Mouse (Mus musculus) embryonic facial prominence, embryonic 10.5 days (tissue): Measurements from ENCODE around the gene Fxyd3. TPM values are rescaled to one million over a fixed set of nuclear protein-coding genes. Genes with fewer than 3 reads are reported as not detected.

Experiments used
- DNase-seq: peaks from one replicate; pipeline ENCODE4 v3.0.0-alpha.2; 2017; ENCODE audit warnings: low spot score
- H3K27ac ChIP-seq: fragments of 300-500 bp; sonication (generic); replicated peaks from 2 replicates; pipeline ENCODE4 v1.5.1; 2016; ENCODE audit warnings: mild to moderate bottlenecking
- H3K27me3 ChIP-seq: fragments of 300-500 bp; sonication (generic); replicated peaks from 2 replicates; pipeline ENCODE4 v1.6.1; 2016; ENCODE audit warnings: low read depth, mild to moderate bottlenecking; ENCODE audit not compliant: poor library complexity, severe bottlenecking
- H3K36me3 ChIP-seq: fragments of 300-500 bp; sonication (generic); replicated peaks from 2 replicates; pipeline ENCODE4 v1.6.1; 2016; ENCODE audit warnings: mild to moderate bottlenecking, moderate library complexity
- H3K4me1 ChIP-seq: fragments of 300-500 bp; sonication (generic); 2 replicates; pipeline ENCODE4 v1.6.1; 2016
- H3K4me3 ChIP-seq: fragments of 300-500 bp; sonication (generic); 2 replicates; pipeline ENCODE4 v1.5.1; 2016; ENCODE audit warnings: mild to moderate bottlenecking, moderate library complexity
- H3K9me3 ChIP-seq: fragments of 300-500 bp; sonication (generic); 2 replicates; pipeline ENCODE4 v1.6.1; 2016; ENCODE audit warnings: mild to moderate bottlenecking
- WGBS: fragments of 180-500 bp; shearing (Covaris S2); methylation state at CpG from one replicate; pipeline ENCODE4 v1.1.7; 2016; 5-methylcytosine and 5-hydroxymethylcytosine counted together
- polyA plus RNA-seq: library from polyadenylated mRNA; unstranded; fragments of >200 nt; fragmentation: Nextera tagmentation; extraction: Ambion mirVana; gene quantifications from 2 replicates; pipeline ENCODE4 v1.2.1, GENCODE M21; 2016

Gene Fxyd3
- polyA plus RNA-seq, result 7.5 and 8.8 TPM in 2 replicates

- H3K36me3 ChIP-seq, result no peaks in the 10 kb centered on the region
- DNase-seq, result no peak
- H3K9me3 ChIP-seq, result no peaks in the 10 kb centered on the region
- no peaks in the 10 kb centered on the region for H3K27me3 ChIP-seq
- H3K27ac ChIP-seq, result peak within 1 kb of the TSS; percentile 69
- peaks cover 27% of the 10 kb centered on the region for H3K4me1 ChIP-seq
- H3K4me3 ChIP-seq, result no peak within 1 kb of the TSS
- WGBS, result 42% methylated on average over 5 of the region's 5 CpGs
These were observed at the start of gene Fxyd3 for GRCm38 (mm10) chr7:31076492-31076891. Fxyd3 (minus strand) TSS chr7:31076704.

DNA sequence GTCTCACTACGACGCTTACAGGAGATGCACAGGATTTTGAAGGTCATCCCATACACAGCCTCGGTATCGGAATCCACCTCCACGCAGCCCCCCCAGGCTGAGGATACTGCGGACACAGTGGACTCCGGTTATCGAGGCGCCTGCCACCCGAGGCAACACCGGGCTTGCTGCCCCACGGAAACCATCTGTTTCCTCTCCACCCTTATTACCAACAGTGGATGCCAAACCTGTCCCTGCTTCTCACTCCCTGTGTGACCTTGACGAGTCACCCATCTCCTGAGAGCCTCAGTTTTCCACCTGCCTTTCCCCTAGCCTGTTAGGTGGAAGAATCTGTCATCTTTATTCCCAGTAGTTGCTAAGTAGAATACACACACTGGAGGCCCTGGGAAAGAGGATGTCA is 48.6 kb upstream of the Fxyd3 start:
- no peak for DNase-seq
- 0 out of 2 replicates have a peak, but pooled peaks cover 2% of the 10 kb centered on the region for H3K9me3 ChIP-seq
- H3K4me3 ChIP-seq, result no peak overlapping the region
- peaks cover 17% of the 10 kb centered on the region for H3K4me1 ChIP-seq
- H3K27me3 ChIP-seq, result peaks cover 59% of the 10 kb centered on the region
- peaks cover 22% of the 10 kb centered on the region for H3K36me3 ChIP-seq
- WGBS, result 84% methylated on average over 13 of the region's 13 CpGs
- H3K27ac ChIP-seq, result no peak overlapping the region

GRCm38 (mm10) chr7:31124381-31124780 is 47.9 kb upstream of the Fxyd3 start:
- Histone ChIP-seq H3K4me3 (no peak overlapping the region), H3K27ac (no peak overlapping the region), H3K9me3 (0 out of 2 replicates have a peak, but pooled peaks cover 2% of the 10 kb centered on the region), H3K4me1 (peaks cover 17% of the 10 kb centered on the region), H3K27me3 (peaks cover 57% of the 10 kb centered on the region), H3K36me3 (peaks cover 14% of the 10 kb centered on the region)
- no peak for DNase-seq
- WGBS, result 86% methylated on average over 5 of the region's 5 CpGs

DNA sequence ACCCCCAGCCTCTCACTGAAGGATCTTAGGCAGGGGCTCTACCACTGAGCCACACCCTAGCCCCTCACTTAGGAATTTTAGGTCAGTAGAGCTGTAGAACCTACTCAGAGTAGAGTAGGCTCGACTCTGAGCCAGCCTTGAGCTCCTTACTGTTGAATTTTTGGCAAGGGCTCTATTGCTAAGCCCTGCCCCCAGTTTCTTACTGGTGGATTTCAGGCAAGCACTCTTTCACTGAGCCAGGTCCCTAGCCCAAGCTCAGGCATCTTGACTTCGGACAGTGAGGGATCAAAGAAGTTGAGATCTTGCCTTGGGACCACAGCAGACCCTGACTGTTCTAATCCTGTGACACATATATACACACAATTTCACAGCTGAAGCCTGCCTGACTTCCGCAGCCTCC is 47.2 kb upstream of the Fxyd3 start:
- Histone ChIP-seq H3K27ac (no peak overlapping the region), H3K27me3 (peaks cover 51% of the 10 kb centered on the region), H3K4me3 (no peak overlapping the region), H3K9me3 (0 out of 2 replicates have a peak, but pooled peaks cover 2% of the 10 kb centered on the region), H3K36me3 (peaks cover 7% of the 10 kb centered on the region), H3K4me1 (peaks cover 17% of the 10 kb centered on the region)
- DNase-seq, result no peak
- WGBS, result 82% methylated on average over 3 of the region's 3 CpGs

DNA sequence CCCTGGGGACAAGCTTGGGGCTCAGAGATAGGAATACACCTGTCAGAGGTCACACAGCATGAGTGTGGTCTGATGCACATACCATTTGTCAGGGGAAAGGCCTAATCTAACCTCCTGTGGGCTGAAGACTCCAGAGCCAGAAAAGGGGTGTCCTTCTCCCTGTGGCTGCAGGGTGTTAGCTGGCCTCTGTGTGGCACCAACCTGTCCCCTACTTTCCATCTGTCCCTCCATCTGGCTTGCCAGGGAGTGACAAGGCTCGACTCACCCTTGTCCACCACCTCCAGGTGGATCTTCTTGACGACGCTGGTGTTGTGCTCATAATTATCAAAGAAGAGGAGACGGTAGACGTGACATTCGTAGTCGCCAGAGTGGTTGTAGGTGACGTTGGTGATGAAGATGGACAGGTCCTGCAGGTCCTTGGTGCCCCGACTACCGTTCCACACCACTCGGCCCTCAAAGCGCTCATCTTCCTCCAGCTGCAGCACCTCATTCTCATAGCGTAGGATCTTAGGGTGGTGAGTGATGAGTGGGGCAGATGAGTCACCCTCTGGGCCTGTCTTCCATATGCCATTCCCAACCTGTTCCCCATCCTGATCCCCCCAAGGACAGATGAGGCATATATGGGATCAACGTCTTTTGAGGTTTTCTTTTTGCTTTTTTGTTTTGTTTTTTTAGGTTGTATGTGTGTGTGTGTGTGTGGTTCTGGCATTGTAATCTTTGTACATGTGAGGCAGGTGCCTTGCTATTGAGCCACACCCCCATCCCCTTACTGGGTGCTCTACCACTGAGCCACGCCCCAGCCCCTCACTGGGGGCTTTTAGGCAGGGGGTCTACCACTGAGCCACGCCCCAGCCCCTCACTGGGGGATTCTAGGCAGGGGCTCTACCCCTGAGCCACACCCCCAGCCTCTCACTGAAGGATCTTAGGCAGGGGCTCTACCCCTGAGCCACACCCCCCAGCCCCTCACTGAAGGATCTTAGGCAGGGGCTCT is 46.4 kb upstream of the Fxyd3 start:
- no peak overlapping the region for H3K27ac ChIP-seq
- H3K36me3 ChIP-seq, result no peaks in the 10 kb centered on the region
- H3K9me3 ChIP-seq, result 0 out of 2 replicates have a peak, but pooled peaks cover 2% of the 10 kb centered on the region
- H3K4me1 ChIP-seq, result peaks cover 17% of the 10 kb centered on the region
- H3K27me3 ChIP-seq, result peaks cover 43% of the 10 kb centered on the region
- H3K4me3 ChIP-seq, result no peak overlapping the region
- WGBS, result 89% methylated on average over 16 of the region's 16 CpGs
- no peak for DNase-seq

DNA sequence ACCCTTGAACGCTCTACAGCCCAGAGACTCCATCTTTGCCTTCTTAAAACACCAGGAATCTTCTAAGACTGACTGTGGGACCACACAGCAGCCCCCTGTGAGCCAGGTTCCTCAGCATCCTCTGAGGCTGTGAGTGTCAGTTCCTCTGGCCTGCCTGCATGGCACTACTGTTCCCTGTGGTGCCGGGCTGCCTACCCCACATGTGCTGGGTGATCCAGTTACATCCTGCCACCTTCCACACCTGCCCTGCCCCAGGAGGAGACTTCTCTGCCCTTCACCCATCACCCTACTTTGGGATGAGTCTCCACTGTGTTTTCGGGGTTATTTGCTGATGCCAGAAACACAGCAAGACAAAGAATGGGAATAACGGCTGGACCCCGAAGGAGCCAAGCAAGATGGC is 43.1 kb upstream of the Fxyd3 start:
- WGBS, result 84% methylated on average over 5 of the region's 5 CpGs
- Histone ChIP-seq H3K9me3 (no peaks in the 10 kb centered on the region), H3K36me3 (no peaks in the 10 kb centered on the region), H3K4me1 (peaks cover 28% of the 10 kb centered on the region), H3K27ac (no peak overlapping the region), H3K4me3 (no peak overlapping the region), H3K27me3 (peaks cover 9% of the 10 kb centered on the region)
- no peak for DNase-seq

DNA sequence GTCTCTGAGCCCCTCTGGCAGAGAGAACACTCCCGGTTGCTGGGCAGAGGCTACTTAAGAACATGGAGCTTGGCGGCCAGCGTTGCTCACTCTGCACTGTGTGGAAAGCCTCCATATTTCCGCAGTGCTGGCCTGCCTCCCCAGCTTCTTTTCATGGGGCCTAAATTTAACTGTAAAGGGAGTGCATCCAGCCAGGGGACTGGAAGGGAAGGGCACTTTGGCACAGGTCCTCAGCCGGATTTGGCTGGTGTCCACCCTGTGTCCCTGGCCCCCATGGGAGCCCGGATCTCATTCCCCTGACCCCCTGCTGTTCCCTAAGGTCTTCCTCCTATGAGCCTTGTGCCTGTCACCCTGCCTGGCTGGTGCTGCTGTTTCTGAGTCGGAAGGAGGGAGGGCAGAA is 42.0 kb upstream of the Fxyd3 start:
- WGBS, result 86% methylated on average over 7 of the region's 7 CpGs
- Histone ChIP-seq H3K36me3 (no peaks in the 10 kb centered on the region), H3K27me3 (0 out of 2 replicates have a peak, but pooled peaks cover 4% of the 10 kb centered on the region), H3K27ac (no peak overlapping the region), H3K4me1 (peaks cover 35% of the 10 kb centered on the region), H3K4me3 (no peak overlapping the region), H3K9me3 (no peaks in the 10 kb centered on the region)
- no peak for DNase-seq

GRCm38 (mm10) chr7:31117465-31117864 is 41.0 kb upstream of the Fxyd3 start:
- WGBS, result 92% methylated on average over 11 of the region's 11 CpGs
- H3K36me3 ChIP-seq, result no peaks in the 10 kb centered on the region

GRCm38 (mm10) chr7:31116721-31117145 is 40.2 kb upstream of the Fxyd3 start:
- no peaks in the 10 kb centered on the region for H3K9me3 ChIP-seq
- H3K36me3 ChIP-seq, result no peaks in the 10 kb centered on the region
- peak; percentile 60 for DNase-seq
- 0 out of 2 replicates have a peak, but pooled peaks cover 4% of the 10 kb centered on the region for H3K27me3 ChIP-seq
- peaks cover 43% of the 10 kb centered on the region for H3K4me1 ChIP-seq
- peak overlapping the region; percentile 34 for H3K4me3 ChIP-seq
- 32% methylated on average over 16 of the region's 16 CpGs for WGBS
- peak overlapping the region; percentile 65 for H3K27ac ChIP-seq

More at GRCm38 (mm10) chr7:31117465-31117864, 41.0 kb upstream of the Fxyd3 start:
- Histone ChIP-seq H3K4me3 (no peak overlapping the region), H3K27ac (no peak overlapping the region), H3K27me3 (0 out of 2 replicates have a peak, but pooled peaks cover 4% of the 10 kb centered on the region), H3K9me3 (no peaks in the 10 kb centered on the region), H3K4me1 (peaks cover 38% of the 10 kb centered on the region)
- no peak for DNase-seq

DNA sequence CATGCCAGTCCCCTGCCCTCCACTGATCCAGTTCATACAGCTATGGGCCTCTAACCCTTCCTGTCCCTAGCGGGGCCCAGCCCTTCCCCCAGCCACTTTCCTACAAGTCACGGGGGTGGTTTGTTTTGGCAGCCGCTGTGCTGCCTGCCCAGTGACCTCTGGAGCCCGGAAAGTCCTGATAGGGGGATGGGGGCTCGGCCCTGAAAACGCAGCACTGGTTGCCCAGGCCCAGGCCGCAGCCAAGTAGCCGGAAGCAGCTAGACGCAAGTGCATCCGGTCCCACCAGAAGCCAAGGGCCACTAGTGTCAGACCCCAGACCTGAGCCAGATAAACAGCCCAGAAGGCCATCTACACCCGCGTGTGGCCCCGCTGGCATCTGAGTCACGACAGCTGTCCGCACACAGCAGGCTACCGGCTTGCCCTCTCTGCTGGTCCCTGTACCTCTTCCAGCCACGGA is 39.1 kb upstream of the Fxyd3 start:
- Histone ChIP-seq H3K4me3 (peak overlapping the region; percentile 30; the same call in 1 of the 2 replicates), H3K9me3 (no peaks in the 10 kb centered on the region), H3K4me1 (peaks cover 47% of the 10 kb centered on the region), H3K27ac (peak overlapping the region; percentile 77), H3K27me3 (0 out of 2 replicates have a peak, but pooled peaks cover 4% of the 10 kb centered on the region), H3K36me3 (no peaks in the 10 kb centered on the region)
- WGBS, result 15% methylated on average over 17 of the region's 17 CpGs
- DNase-seq, result peak; percentile 71

DNA sequence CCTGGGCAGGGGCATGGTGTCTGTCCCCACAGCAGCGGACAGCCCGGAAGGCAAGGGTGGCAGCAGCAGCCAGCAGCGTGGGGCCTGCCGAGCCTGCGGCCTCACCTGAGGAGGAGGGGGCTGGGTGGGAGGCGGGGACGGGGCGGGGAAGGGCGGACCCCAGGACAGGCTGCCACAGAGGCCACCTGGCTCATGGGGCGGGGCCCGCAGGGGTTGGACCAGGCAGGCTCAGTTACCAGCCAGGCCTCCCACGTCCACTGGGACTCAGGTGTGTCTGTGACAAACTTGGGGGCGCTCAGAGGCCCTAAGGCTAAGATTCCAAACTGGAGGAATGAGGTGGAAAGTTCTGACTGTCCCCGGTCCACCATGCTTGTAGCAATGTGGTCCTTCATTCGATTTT is 38.7 kb upstream of the Fxyd3 start, which contains the start of gene Hpn:
TSS of gene Hpn (minus strand) at position 109 of the 400 bp plus-strand sequence.
- Histone ChIP-seq H3K27me3 (0 out of 2 replicates have a peak, but pooled peaks cover 4% of the 10 kb centered on the region), H3K4me1 (peaks cover 47% of the 10 kb centered on the region), H3K9me3 (no peaks in the 10 kb centered on the region), H3K4me3 (peak within 1 kb of the TSS; percentile 30), H3K36me3 (no peaks in the 10 kb centered on the region), H3K27ac (peak within 1 kb of the TSS; percentile 77)
- WGBS, result 15% methylated on average over 15 of the region's 15 CpGs
- DNase-seq, result peak; percentile 62

DNA sequence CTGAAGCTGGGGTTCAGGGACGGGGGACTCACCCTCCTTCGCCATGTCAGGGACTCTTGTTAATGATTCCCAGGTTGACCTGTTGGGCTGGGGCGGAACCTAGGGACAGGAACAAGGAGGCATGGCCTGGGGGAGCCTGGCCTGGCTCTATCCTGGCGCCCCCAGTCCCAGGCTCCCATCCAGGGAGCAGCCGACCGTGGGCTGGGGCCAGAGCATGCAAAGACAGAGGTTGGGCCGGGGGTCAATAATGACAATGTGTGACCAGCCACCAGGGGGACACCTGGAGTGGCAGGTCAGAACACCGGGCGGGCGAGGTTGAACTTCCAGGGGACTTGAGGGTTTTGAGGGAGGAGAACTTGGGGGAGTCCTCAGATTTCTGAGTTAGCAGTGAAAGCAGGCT is 38.1 kb upstream of the Fxyd3 start:
- no peaks in the 10 kb centered on the region for H3K36me3 ChIP-seq
- 45% methylated on average over 10 of the region's 10 CpGs for WGBS
- peak overlapping the region; percentile 30 for H3K4me3 ChIP-seq
- H3K27me3 ChIP-seq, result 0 out of 2 replicates have a peak, but pooled peaks cover 4% of the 10 kb centered on the region
- DNase-seq, result peak; percentile 45
- peak overlapping the region; percentile 77 for H3K27ac ChIP-seq
- no peaks in the 10 kb centered on the region for H3K9me3 ChIP-seq
- H3K4me1 ChIP-seq, result peaks cover 47% of the 10 kb centered on the region
